Mouse (Mus musculus) lung, adult 2 months (tissue): Measurements from ENCODE around the gene Pusl1.

Experiments
- CTCF ChIP-seq: fragments of 200-500 bp; IDR thresholded peaks from 2 replicates; pipeline ENCODE4 v1.5.1; 2011; ENCODE audit warnings: mild to moderate bottlenecking, low read length, control low read depth; ENCODE audit not compliant: insufficient read depth
- POLR2A ChIP-seq: fragments of 200-500 bp; IDR thresholded peaks from 2 replicates; pipeline ENCODE4 v1.6.1; 2011; ENCODE audit warnings: low read depth, mild to moderate bottlenecking, control low read depth, low read length, borderline replicate concordance; ENCODE audit errors: extremely low read depth

GRCm38 (mm10) chr4:155904318-155905102 is 12.9 kb upstream of the Pusl1 start:
- TF ChIP-seq POLR2A: no peak
- no peak for TF ChIP-seq CTCF
